Mouse (Mus musculus): ENCODE measurements around the gene Etl4.

DNA sequence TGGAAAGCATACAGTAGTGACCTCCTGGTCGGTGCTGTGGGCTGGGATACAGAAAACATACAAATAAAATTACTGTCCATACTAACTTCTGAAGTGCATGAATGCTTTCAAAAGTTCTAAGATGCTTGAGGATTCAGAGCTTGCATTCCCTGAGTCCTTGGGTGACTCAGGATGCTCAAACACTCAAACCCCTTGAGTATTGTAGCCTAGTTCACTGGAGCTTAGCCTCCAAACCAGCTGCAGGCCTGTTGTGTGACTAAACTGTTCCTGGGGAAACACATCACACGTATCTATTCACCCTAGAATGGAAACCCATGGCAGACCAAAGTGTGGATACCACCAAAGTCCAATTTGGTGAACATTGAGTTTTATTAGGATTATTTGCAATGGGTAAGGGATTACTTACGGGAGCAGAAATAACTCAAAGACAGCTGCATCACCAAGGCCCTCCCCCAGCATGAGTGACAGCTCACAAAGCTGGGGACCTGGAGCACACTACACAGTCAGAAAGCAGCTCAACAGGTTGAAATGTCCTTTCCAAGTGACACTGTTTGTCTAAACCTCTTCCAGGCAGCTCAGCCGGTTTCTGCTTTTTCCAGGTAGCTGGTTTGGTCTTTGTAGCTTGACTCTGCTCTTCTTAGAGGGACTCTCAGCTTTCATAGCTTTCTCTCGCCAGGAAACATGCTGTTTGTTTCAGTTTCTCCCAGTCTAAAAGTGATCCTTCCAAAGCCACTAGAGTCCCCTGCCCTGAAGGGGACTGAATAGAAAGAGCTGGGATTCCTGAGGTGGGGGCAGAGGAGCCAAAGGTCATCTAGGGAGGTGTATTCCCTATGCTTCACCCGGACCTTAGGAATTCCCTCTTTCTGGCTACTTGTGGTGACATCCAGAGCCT, 598.5 kb downstream of the Etl4 start:
- no peak for TF ChIP-seq CTCF (IDR thresholded peaks at IDR 0.05 in 2 of 3, conservative IDR thresholded peaks at IDR 0.05 in 1 of 3; ENCODE audit: control insufficient read depth in 1 of 3, insufficient read depth in 1 of 3, low read depth in 2 of 3, low read length in 3 of 3, poor library complexity in 1 of 3, severe bottlenecking in 1 of 3)
- TF ChIP-seq NRF1 (IDR thresholded peaks at IDR 0.05; ENCODE audit: insufficient read depth, low read depth, low read length, poor library complexity, severe bottlenecking): no peak
- TF ChIP-seq ZNF384 (IDR thresholded peaks at IDR 0.05; ENCODE audit: low read depth, low read length): no peak
- no peak for TF ChIP-seq HCFC1 (IDR thresholded peaks at IDR 0.05; ENCODE audit: low read depth, low read length)
- no peak for TF ChIP-seq POLR2A (IDR thresholded peaks at IDR 0.05; ENCODE audit: control insufficient read depth in 1 of 2, insufficient read depth in 1 of 2, low read depth in 1 of 2, low read length in 2 of 2, poor library complexity in 1 of 2)
- TF ChIP-seq GATA1 (IDR thresholded peaks at IDR 0.05; ENCODE audit: low read depth, low read length): no peak
- TF ChIP-seq CHD2 (IDR thresholded peaks at IDR 0.05; ENCODE audit: low read length): no peak
